Comparison of ENCODE assay signal across 29 mouse cellular contexts in the genomic region with DNA sequence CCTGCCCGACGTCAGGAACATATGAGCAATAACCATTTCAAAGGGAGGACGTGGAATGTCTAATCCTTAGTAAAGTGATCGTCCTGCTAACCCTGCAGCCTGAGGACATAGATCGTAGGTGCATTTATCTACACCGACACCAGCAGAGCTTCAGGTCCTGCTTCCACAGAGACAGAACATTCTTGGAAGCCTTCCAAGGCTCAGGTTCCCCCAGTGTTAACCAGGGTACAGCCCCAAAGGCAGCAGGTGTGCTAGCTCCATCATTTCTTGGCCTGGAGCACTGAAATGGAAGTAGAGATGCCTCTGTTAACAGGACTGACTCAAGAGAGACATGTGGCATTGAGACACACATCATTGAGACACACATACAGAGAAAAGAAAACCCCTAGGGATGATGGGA. TPM values are rescaled to one million over a fixed set of nuclear protein-coding genes. Genes with fewer than 3 reads are reported as not detected.
DNase-seq lines count a peak whose midpoint lies in the region; ATAC-seq and TF ChIP-seq lines count a peak whose summit lies in the region.
"Had no signal": no experiment of that assay in that cellular context is flagged by ENCODE, and none has a peak within 500 bp of the region (broad histone marks: within the 10 kb centered on the region; RNA-seq: fewer than 3 reads in every experiment).

No protein-coding gene starts in this region.

- no peak overlapping the region for H3K4me2 ChIP-seq in embryonic facial prominence, embryonic 14.5 days (ENCODE audit: low read depth, low read length)
- no peak overlapping the region for H3K4me2 ChIP-seq in limb, embryonic 14.5 days (replicated peaks; ENCODE audit: low read depth, low read length, severe bottlenecking)
- H3K4me2 ChIP-seq in CH12.LX (ENCODE audit: insufficient read depth, low read depth, poor library complexity, severe bottlenecking) = peak overlapping the region; percentile 76
- H3K4me2 ChIP-seq: embryonic facial prominence, embryonic 12.5 days; embryonic facial prominence, embryonic 15.5 days; forebrain, embryonic 13.5 days; forebrain, embryonic 15.5 days had no signal

- no peaks in the 10 kb centered on the region for H3K79me2 ChIP-seq in CH12.LX (replicated peaks; ENCODE audit: control insufficient read depth, extremely low read depth, insufficient read depth, poor library complexity, severe bottlenecking)

- in situ Hi-C loops in CH12.LX (cut with MboI; ENCODE audit: low pct_ligation_motif_present, low pct_unique_long_range_greater_than_20kb, low sequenced_read_pairs) = no loop called here

- TF ChIP-seq EP300 in CH12.LX (IDR thresholded peaks at IDR 0.05; ENCODE audit: low read length) = no peak

- dilution Hi-C loops in CH12.LX (cut with MboI; ENCODE audit: extremely low pct_ligation_motif_present, extremely low pct_unique_long_range_greater_than_20kb, low sequenced_read_pairs) = no loop called here

- WGBS in embryonic facial prominence, embryonic 14.5 days = 40% methylated on average over 6 of the region's 6 CpGs
- WGBS in embryonic facial prominence, embryonic 10.5 days = 73% methylated on average over 6 of the region's 6 CpGs
- WGBS in limb, embryonic 14.5 days = 50% methylated on average over 6 of the region's 6 CpGs
- whole genome bisulfite sequencing in limb, embryonic 10.5 days = 75% methylated on average over 6 of the region's 6 CpGs

- peaks cover 8% of the 10 kb centered on the region for H3K27me3 ChIP-seq in embryonic facial prominence, embryonic 14.5 days (replicated peaks; ENCODE audit: control insufficient read depth, insufficient read depth, low read length)
- peaks cover 42% of the 10 kb centered on the region for H3K27me3 ChIP-seq in embryonic facial prominence, embryonic 10.5 days (replicated peaks; ENCODE audit: low read depth, poor library complexity, severe bottlenecking)
- peaks cover 8% of the 10 kb centered on the region for H3K27me3 ChIP-seq in limb, embryonic 14.5 days (ENCODE audit: control insufficient read depth, insufficient read depth, low read length)
- H3K27me3 ChIP-seq in limb, embryonic 10.5 days (ENCODE audit: low read depth, poor library complexity, severe bottlenecking) = peaks cover 58% of the 10 kb centered on the region
- H3K27me3 ChIP-seq in CH12.LX (replicated peaks) = peaks cover 4% of the 10 kb centered on the region

- TF ChIP-seq CTCF in CH12.LX (conservative IDR thresholded peaks at IDR 0.05 in 1 of 2, IDR thresholded peaks at IDR 0.05 in 1 of 2; ENCODE audit: low read depth in 2 of 2, low read length in 2 of 2) = no peak

- no peak for TF ChIP-seq POLR2A in limb, embryonic 14.5 days (IDR thresholded peaks at IDR 0.05; ENCODE audit: borderline replicate concordance, extremely low read depth, insufficient read depth, insufficient read length)
- TF ChIP-seq POLR2A in CH12.LX (IDR thresholded peaks at IDR 0.05; ENCODE audit: low read depth, low read length) = no peak

- no peak overlapping the region for H3K4me3 ChIP-seq in embryonic facial prominence, embryonic 14.5 days (ENCODE audit: low read depth, low read length)
- H3K4me3 ChIP-seq in embryonic facial prominence, embryonic 10.5 days = no peak overlapping the region
- no peak overlapping the region for H3K4me3 ChIP-seq in limb, embryonic 14.5 days (replicated peaks; ENCODE audit: low read length)
- no peak overlapping the region for H3K4me3 ChIP-seq in limb, embryonic 10.5 days
- peak overlapping the region in 1 of 3 experiments; percentile 14 for H3K4me3 ChIP-seq in CH12.LX (replicated peaks in 1 of 3; ENCODE audit: low read depth in 2 of 3, low read length in 2 of 3, poor library complexity in 1 of 3)
- H3K4me3 ChIP-seq: embryonic facial prominence, embryonic 12.5 days; embryonic facial prominence, embryonic 15.5 days; erythroblast, embryonic 14.5 days; forebrain, embryonic 10.5 days; forebrain, embryonic 13.5 days; forebrain, embryonic 15.5 days had no signal

- peak; percentile 63; the same call in 1 of the 2 replicates for ATAC-seq in embryonic facial prominence, embryonic 14.5 days (ENCODE audit: low read depth)
- ATAC-seq in limb, embryonic 14.5 days (ENCODE audit: low FRiP score, low read depth) = no peak
- ATAC-seq: CD4-positive, CD25-positive, alpha-beta regulatory T cell, adult 4 months; forebrain, embryonic 13.5 days; forebrain, embryonic 15.5 days had no signal

- no peaks in the 10 kb centered on the region for H3K4me1 ChIP-seq in embryonic facial prominence, embryonic 14.5 days (ENCODE audit: control insufficient read depth, insufficient read depth, low read length)
- no peaks in the 10 kb centered on the region for H3K4me1 ChIP-seq in embryonic facial prominence, embryonic 10.5 days
- H3K4me1 ChIP-seq in limb, embryonic 14.5 days (ENCODE audit: control insufficient read depth, insufficient read depth, low read length) = no peaks in the 10 kb centered on the region
- H3K4me1 ChIP-seq in limb, embryonic 10.5 days = no peaks in the 10 kb centered on the region
- H3K4me1 ChIP-seq in CH12.LX (ENCODE audit: control insufficient read depth in 1 of 2, insufficient read depth in 2 of 2) = peaks cover 28 to 70% of the 10 kb centered on the region in 2 experiments
- H3K4me1 ChIP-seq: embryonic facial prominence, embryonic 12.5 days; embryonic facial prominence, embryonic 15.5 days; forebrain, embryonic 13.5 days; forebrain, embryonic 15.5 days had no signal

- no peak overlapping the region for H3K27ac ChIP-seq in embryonic facial prominence, embryonic 14.5 days (replicated peaks; ENCODE audit: low read depth, low read length)
- no peak overlapping the region for H3K27ac ChIP-seq in embryonic facial prominence, embryonic 10.5 days (replicated peaks)
- H3K27ac ChIP-seq in limb, embryonic 14.5 days (replicated peaks; ENCODE audit: low read depth, low read length) = no peak overlapping the region
- no peak overlapping the region for H3K27ac ChIP-seq in limb, embryonic 10.5 days
- H3K27ac ChIP-seq in CH12.LX (ENCODE audit: insufficient read depth, low read depth) = peak overlapping the region; percentile 53
- H3K27ac ChIP-seq: embryonic facial prominence, embryonic 12.5 days; embryonic facial prominence, embryonic 15.5 days; forebrain, embryonic 10.5 days; forebrain, embryonic 13.5 days; forebrain, embryonic 15.5 days had no signal

- no peaks in the 10 kb centered on the region for H3K9me3 ChIP-seq in embryonic facial prominence, embryonic 14.5 days (ENCODE audit: control insufficient read depth, low read length)
- no peaks in the 10 kb centered on the region for H3K9me3 ChIP-seq in embryonic facial prominence, embryonic 10.5 days
- no peaks in the 10 kb centered on the region for H3K9me3 ChIP-seq in limb, embryonic 14.5 days (ENCODE audit: control insufficient read depth, low read length)
- H3K9me3 ChIP-seq in limb, embryonic 10.5 days (replicated peaks) = no peaks in the 10 kb centered on the region
- H3K9me3 ChIP-seq in CH12.LX (replicated peaks; ENCODE audit: low read length) = no peaks in the 10 kb centered on the region
- H3K9me3 ChIP-seq: embryonic facial prominence, embryonic 12.5 days; embryonic facial prominence, embryonic 15.5 days; forebrain, embryonic 10.5 days; forebrain, embryonic 13.5 days; forebrain, embryonic 15.5 days had no signal

- H3K9ac ChIP-seq in embryonic facial prominence, embryonic 14.5 days (ENCODE audit: low read depth, low read length) = no peak overlapping the region
- no peak overlapping the region for H3K9ac ChIP-seq in limb, embryonic 14.5 days (ENCODE audit: low read depth, low read length, severe bottlenecking)
- 0 out of 2 replicates have a peak overlapping the region, but pooled peaks have one; percentile 16 for H3K9ac ChIP-seq in CH12.LX (ENCODE audit: insufficient read depth, low read depth)
- H3K9ac ChIP-seq: embryonic facial prominence, embryonic 12.5 days; embryonic facial prominence, embryonic 15.5 days; forebrain, embryonic 13.5 days; forebrain, embryonic 15.5 days had no signal

- peak; percentile 76 for DNase-seq in embryonic facial prominence, embryonic 14.5 days (ENCODE audit: low spot score)
- DNase-seq in embryonic facial prominence, embryonic 10.5 days (ENCODE audit: low spot score) = no peak
- peak; percentile 83 for DNase-seq in heart, adult 11 months
- DNase-seq in heart, adult 9 months (ENCODE audit: low spot score in 2 of 2) = no peak
- peak; percentile 38 for DNase-seq in limb, embryonic 14.5 days (ENCODE audit: low spot score)
- no peak for DNase-seq in limb, embryonic 10.5 days (ENCODE audit: low spot score)
- DNase-seq in CH12.LX (ENCODE audit: extremely low read depth) = peak; percentile 54
- DNase-seq: adrenal gland, adult 2 months; adrenal gland, postnatal 10 days; adrenal gland, postnatal 25 days; B cell, adult 2 months; cerebellum, adult 11 months; cerebellum, adult 18-20 months; cerebellum, adult 8-10 months; cerebellum, adult 9-11 months; cerebellum, postnatal 14 days; cerebellum, postnatal 36 days; embryo, embryonic 11 days had no signal

- no peak for TF ChIP-seq RAD21 in CH12.LX (IDR thresholded peaks at IDR 0.05; ENCODE audit: low read depth, low read length)

- H3K36me3 ChIP-seq in embryonic facial prominence, embryonic 14.5 days (ENCODE audit: control insufficient read depth, insufficient read depth, low read length) = no peaks in the 10 kb centered on the region
- H3K36me3 ChIP-seq in embryonic facial prominence, embryonic 10.5 days (replicated peaks) = no peaks in the 10 kb centered on the region
- no peaks in the 10 kb centered on the region for H3K36me3 ChIP-seq in limb, embryonic 14.5 days (ENCODE audit: control insufficient read depth, insufficient read depth, low read length)
- no peaks in the 10 kb centered on the region for H3K36me3 ChIP-seq in limb, embryonic 10.5 days
- H3K36me3 ChIP-seq in CH12.LX (replicated peaks in 1 of 2; ENCODE audit: control insufficient read depth in 1 of 2, insufficient read depth in 1 of 2, low read length in 1 of 2) = no peaks in the 10 kb centered on the region
- H3K36me3 ChIP-seq: embryonic facial prominence, embryonic 12.5 days; embryonic facial prominence, embryonic 15.5 days; forebrain, embryonic 10.5 days; forebrain, embryonic 15.5 days had no signal

RNA-seq across cellular contexts. Expression of gene Atf3, which starts 25.6 kb away (rescaled TPM):
- 4.3 and 4.9 TPM in 2 replicates for polyA plus RNA-seq in embryonic facial prominence, embryonic 14.5 days (2014; fragmentation: Nextera tagmentation; extraction: Ambion mirVana)
- polyA plus RNA-seq in embryonic facial prominence, embryonic 10.5 days (2016; fragmentation: Nextera tagmentation; extraction: Ambion mirVana) = 1.5 and 2.1 TPM in 2 replicates
- 4.4 and 5.0 TPM in 2 replicates for polyA plus RNA-seq in limb, embryonic 14.5 days (2012; rRNA removed)
- polyA plus RNA-seq in limb, embryonic 14.5 days (2014; fragmentation: Nextera tagmentation; extraction: Ambion mirVana) = 5.6 and 5.9 TPM in 2 replicates
- 1.8 and 2.8 TPM in 2 replicates for polyA plus RNA-seq in limb, embryonic 10.5 days (2016; fragmentation: Nextera tagmentation; extraction: Ambion mirVana)
- total RNA-seq in CH12.LX (2012; rRNA removed) (13.7 and 32.9 TPM in 2 replicates), CH12.LX (2014; rRNA removed) (39.7 and 41.5 TPM in 2 replicates)
- 25.1 and 28.9 TPM in 2 replicates for polyA plus RNA-seq in CH12.LX (2012; ENCODE audit: insufficient read length, low read depth)
- polyA plus RNA-seq: CD4-positive, CD25-positive, alpha-beta regulatory T cell, adult 4 months had no signal

RNA-seq across cellular contexts. Expression of gene Fam71a, which starts 27.6 kb away (rescaled TPM):
- not detected in 2 replicates for polyA plus RNA-seq in embryonic facial prominence, embryonic 14.5 days (2014; fragmentation: Nextera tagmentation; extraction: Ambion mirVana)
- not detected in 2 replicates for polyA plus RNA-seq in embryonic facial prominence, embryonic 10.5 days (2016; fragmentation: Nextera tagmentation; extraction: Ambion mirVana)
- polyA plus RNA-seq in limb, embryonic 14.5 days (2012; rRNA removed) = not detected in 2 replicates
- not detected in 2 replicates for polyA plus RNA-seq in limb, embryonic 14.5 days (2014; fragmentation: Nextera tagmentation; extraction: Ambion mirVana)
- not detected in 2 replicates for polyA plus RNA-seq in limb, embryonic 10.5 days (2016; fragmentation: Nextera tagmentation; extraction: Ambion mirVana)
- total RNA-seq in CH12.LX (2012; rRNA removed) (not detected in 2 replicates), CH12.LX (2014; rRNA removed) (not detected in 2 replicates)
- polyA plus RNA-seq in CH12.LX (2012; ENCODE audit: insufficient read length, low read depth) = not detected in 2 replicates
- total RNA-seq: adrenal gland, adult 2 months; adrenal gland, postnatal 10 days; adrenal gland, postnatal 25 days; adrenal gland, postnatal 4 days; ES-E14; MEL had no signal
- polyA plus RNA-seq: adrenal gland, adult 2 months; brain, embryonic 14.5 days; CD4-positive, CD25-positive, alpha-beta regulatory T cell, adult 4 months; embryonic facial prominence, embryonic 12.5 days; embryonic facial prominence, embryonic 15.5 days; erythroblast, embryonic 14.5 days; forebrain, embryonic 10.5 days; forebrain, embryonic 13.5 days; forebrain, embryonic 15.5 days had no signal

Comparison
In these comparisons a context has a peak if more than half of its experiments do, and no peak if none do; other contexts are left out.
1. DNase-seq: peak in embryonic facial prominence, embryonic 14.5 days (single experiment), heart, adult 11 months (single experiment), limb, embryonic 14.5 days (single experiment) and CH12.LX (single experiment); none in embryonic facial prominence, embryonic 10.5 days (single experiment), heart, adult 9 months (0 of 2) and limb, embryonic 10.5 days (single experiment).